Mouse (Mus musculus): Measurements from ENCODE around the gene Nmnat3.

Nmnat3 gene

DNA sequence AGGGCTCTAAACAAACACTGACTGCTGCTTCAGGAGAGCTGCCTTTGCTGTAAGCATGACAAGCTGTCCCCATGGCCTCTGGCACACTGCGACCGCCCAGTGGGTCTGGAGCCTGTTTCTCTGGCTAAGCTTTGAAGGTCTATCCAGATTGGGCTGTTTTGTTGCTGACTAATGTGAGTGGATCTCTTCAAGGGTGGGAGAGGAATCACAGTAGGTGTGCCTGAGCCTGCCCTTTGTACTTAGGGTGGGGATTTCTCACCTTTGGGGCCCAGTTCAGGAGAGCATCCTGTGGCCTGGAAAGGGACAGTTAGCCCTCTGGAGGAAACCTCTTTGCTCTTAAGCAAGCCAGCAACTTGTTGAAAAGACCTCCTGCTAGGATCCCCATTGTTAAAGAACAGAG is 145.8 kb downstream of the Nmnat3 start:
- no peaks in the 10 kb centered on the region for H3K36me3 ChIP-seq (ENCODE audit: insufficient read depth, low read length)
- H3K4me1 ChIP-seq (replicated peaks; ENCODE audit: low read depth, low read length), result peaks cover 52% of the 10 kb centered on the region
- H3K4me3 ChIP-seq (replicated peaks; ENCODE audit: low read length), result no peak overlapping the region
- peaks cover 43% of the 10 kb centered on the region for H3K27me3 ChIP-seq (ENCODE audit: insufficient read depth, low read length)
- H3K9me3 ChIP-seq (ENCODE audit: low read length), result peaks cover 6% of the 10 kb centered on the region
- no peak for TF ChIP-seq POU5F1 (IDR thresholded peaks at IDR 0.05; ENCODE audit: borderline replicate concordance, low read length)
- TF ChIP-seq CTCF (conservative IDR thresholded peaks at IDR 0.05; ENCODE audit: low read length), result no peak
- TF ChIP-seq NANOG (IDR thresholded peaks at IDR 0.05; ENCODE audit: borderline replicate concordance, low read length), result no peak

DNA sequence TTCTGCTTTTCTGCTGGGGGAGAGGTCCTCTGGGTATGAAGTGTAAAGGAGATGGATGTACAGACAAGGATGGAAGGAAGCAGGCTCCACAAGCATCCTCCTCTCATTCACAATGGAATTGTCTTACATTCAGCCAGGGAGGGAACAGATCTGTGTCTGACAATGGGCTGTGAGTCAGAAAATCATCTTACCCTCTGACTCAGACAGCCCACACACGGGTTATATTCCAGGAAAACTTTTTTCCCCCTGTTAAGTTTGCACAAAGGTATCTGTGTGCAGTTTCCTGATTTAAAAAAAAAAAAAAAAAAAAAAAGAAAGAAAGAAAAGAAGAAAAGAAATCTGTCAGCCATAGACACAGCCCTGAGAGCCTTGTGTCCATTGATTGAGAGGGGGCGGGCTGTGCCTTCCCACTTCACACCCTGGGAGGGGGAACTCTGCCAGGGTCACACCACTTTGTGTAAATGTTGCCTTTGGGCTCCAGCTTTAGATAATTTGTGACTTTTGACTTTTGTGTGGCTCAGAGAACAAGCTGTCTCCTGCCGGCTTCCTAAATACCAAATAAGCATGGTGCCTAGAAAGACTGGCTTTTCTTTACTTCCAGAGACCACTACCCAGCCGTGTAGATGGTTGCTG is 146.8 kb downstream of the Nmnat3 start:
- Histone ChIP-seq H3K4me1 (replicated peaks; ENCODE audit: low read depth, low read length) (peaks cover 41% of the 10 kb centered on the region), H3K4me3 (replicated peaks; ENCODE audit: low read length) (no peak overlapping the region), H3K27me3 (ENCODE audit: insufficient read depth, low read length) (peaks cover 37% of the 10 kb centered on the region), H3K9me3 (ENCODE audit: low read length) (peaks cover 6% of the 10 kb centered on the region), H3K36me3 (ENCODE audit: insufficient read depth, low read length) (no peaks in the 10 kb centered on the region)
- TF ChIP-seq POU5F1 (IDR thresholded peaks at IDR 0.05; ENCODE audit: borderline replicate concordance, low read length), result no peak
- TF ChIP-seq CTCF (conservative IDR thresholded peaks at IDR 0.05; ENCODE audit: low read length), result no peak
- TF ChIP-seq NANOG (IDR thresholded peaks at IDR 0.05; ENCODE audit: borderline replicate concordance, low read length), result no peak

GRCm38 (mm10) chr9:98437819-98438218 is 150.6 kb downstream of the Nmnat3 start:
- H3K4me3 ChIP-seq (replicated peaks; ENCODE audit: low read length), result no peak overlapping the region
- no peak for TF ChIP-seq CTCF (conservative IDR thresholded peaks at IDR 0.05; ENCODE audit: low read length)
- no peak for TF ChIP-seq POU5F1 (IDR thresholded peaks at IDR 0.05; ENCODE audit: borderline replicate concordance, low read length)
- no peak for TF ChIP-seq NANOG (IDR thresholded peaks at IDR 0.05; ENCODE audit: borderline replicate concordance, low read length)
- no peaks in the 10 kb centered on the region for H3K36me3 ChIP-seq (ENCODE audit: insufficient read depth, low read length)
- peaks cover 20% of the 10 kb centered on the region for H3K4me1 ChIP-seq (replicated peaks; ENCODE audit: low read depth, low read length)
- H3K9me3 ChIP-seq (ENCODE audit: low read length), result no peaks in the 10 kb centered on the region
- H3K27me3 ChIP-seq (ENCODE audit: insufficient read depth, low read length), result peaks cover 22% of the 10 kb centered on the region

DNA sequence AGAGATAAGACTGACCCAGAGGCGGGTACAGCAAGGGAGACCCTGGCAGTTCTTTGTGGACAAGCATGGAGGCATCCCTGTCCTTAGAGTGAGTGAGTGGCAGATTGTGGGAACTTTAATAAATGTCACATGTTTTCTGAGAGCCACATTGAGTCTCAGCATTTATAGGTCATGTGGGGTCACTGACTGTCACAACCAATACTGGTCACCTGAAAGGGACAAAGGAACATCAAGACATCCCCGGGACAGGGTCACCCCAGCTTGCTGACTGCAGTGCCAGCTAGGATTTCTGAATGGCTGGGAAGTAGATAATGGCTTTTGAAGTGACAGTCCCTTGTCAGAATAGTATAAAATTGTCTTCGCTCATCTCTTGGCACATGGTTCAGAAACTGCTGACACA is 151.9 kb downstream of the Nmnat3 start:
- H3K27me3 ChIP-seq (ENCODE audit: insufficient read depth, low read length), result peaks cover 22% of the 10 kb centered on the region
- peaks cover 7% of the 10 kb centered on the region for H3K4me1 ChIP-seq (replicated peaks; ENCODE audit: low read depth, low read length)
- no peaks in the 10 kb centered on the region for H3K36me3 ChIP-seq (ENCODE audit: insufficient read depth, low read length)
- H3K9me3 ChIP-seq (ENCODE audit: low read length), result no peaks in the 10 kb centered on the region
- no peak overlapping the region for H3K4me3 ChIP-seq (replicated peaks; ENCODE audit: low read length)
- TF ChIP-seq NANOG (IDR thresholded peaks at IDR 0.05; ENCODE audit: borderline replicate concordance, low read length) (no peak), CTCF (conservative IDR thresholded peaks at IDR 0.05; ENCODE audit: low read length) (no peak), POU5F1 (IDR thresholded peaks at IDR 0.05; ENCODE audit: borderline replicate concordance, low read length) (no peak)

GRCm38 (mm10) chr9:98442638-98443037 is 155.4 kb downstream of the Nmnat3 start:
- TF ChIP-seq POU5F1 (IDR thresholded peaks at IDR 0.05; ENCODE audit: borderline replicate concordance, low read length) (no peak), NANOG (IDR thresholded peaks at IDR 0.05; ENCODE audit: borderline replicate concordance, low read length) (no peak), CTCF (conservative IDR thresholded peaks at IDR 0.05; ENCODE audit: low read length) (peak; percentile 56)
- Histone ChIP-seq H3K9me3 (ENCODE audit: low read length) (no peaks in the 10 kb centered on the region), H3K36me3 (ENCODE audit: insufficient read depth, low read length) (no peaks in the 10 kb centered on the region), H3K4me3 (replicated peaks; ENCODE audit: low read length) (no peak overlapping the region), H3K4me1 (replicated peaks; ENCODE audit: low read depth, low read length) (no peaks in the 10 kb centered on the region), H3K27me3 (ENCODE audit: insufficient read depth, low read length) (peaks cover 5% of the 10 kb centered on the region)

- no peak overlapping the region for H3K4me3 ChIP-seq (replicated peaks; ENCODE audit: low read length)
- no peaks in the 10 kb centered on the region for H3K9me3 ChIP-seq (ENCODE audit: low read length)
- H3K27me3 ChIP-seq (ENCODE audit: insufficient read depth, low read length), result peaks cover 5% of the 10 kb centered on the region
- no peaks in the 10 kb centered on the region for H3K36me3 ChIP-seq (ENCODE audit: insufficient read depth, low read length)
- TF ChIP-seq CTCF (conservative IDR thresholded peaks at IDR 0.05; ENCODE audit: low read length) (no peak), NANOG (IDR thresholded peaks at IDR 0.05; ENCODE audit: borderline replicate concordance, low read length) (no peak), POU5F1 (IDR thresholded peaks at IDR 0.05; ENCODE audit: borderline replicate concordance, low read length) (no peak)
- H3K4me1 ChIP-seq (replicated peaks; ENCODE audit: low read depth, low read length), result no peaks in the 10 kb centered on the region
Observed at GRCm38 (mm10) chr9:98445359-98446149, 158.3 kb downstream of the Nmnat3 start.

GRCm38 (mm10) chr9:98450976-98451375 is 163.7 kb downstream of the Nmnat3 start:
- no peaks in the 10 kb centered on the region for H3K27me3 ChIP-seq (ENCODE audit: insufficient read depth, low read length)
- no peak for TF ChIP-seq NANOG (IDR thresholded peaks at IDR 0.05; ENCODE audit: borderline replicate concordance, low read length)
- TF ChIP-seq POU5F1 (IDR thresholded peaks at IDR 0.05; ENCODE audit: borderline replicate concordance, low read length), result no peak
- no peak for TF ChIP-seq CTCF (conservative IDR thresholded peaks at IDR 0.05; ENCODE audit: low read length)
- no peaks in the 10 kb centered on the region for H3K9me3 ChIP-seq (ENCODE audit: low read length)
- H3K4me3 ChIP-seq (replicated peaks; ENCODE audit: low read length), result no peak overlapping the region
- H3K36me3 ChIP-seq (ENCODE audit: insufficient read depth, low read length), result no peaks in the 10 kb centered on the region
- H3K4me1 ChIP-seq (replicated peaks; ENCODE audit: low read depth, low read length), result no peaks in the 10 kb centered on the region

- no peaks in the 10 kb centered on the region for H3K4me1 ChIP-seq (replicated peaks; ENCODE audit: low read depth, low read length)
- no peaks in the 10 kb centered on the region for H3K36me3 ChIP-seq (ENCODE audit: insufficient read depth, low read length)
- no peaks in the 10 kb centered on the region for H3K27me3 ChIP-seq (ENCODE audit: insufficient read depth, low read length)
- TF ChIP-seq NANOG (IDR thresholded peaks at IDR 0.05; ENCODE audit: borderline replicate concordance, low read length) (no peak), CTCF (conservative IDR thresholded peaks at IDR 0.05; ENCODE audit: low read length) (no peak), POU5F1 (IDR thresholded peaks at IDR 0.05; ENCODE audit: borderline replicate concordance, low read length) (no peak)
- no peak overlapping the region for H3K4me3 ChIP-seq (replicated peaks; ENCODE audit: low read length)
- H3K9me3 ChIP-seq (ENCODE audit: low read length), result peaks cover 9% of the 10 kb centered on the region
Observed at GRCm38 (mm10) chr9:98466709-98467108, 179.5 kb downstream of the Nmnat3 start.

All from E14TG2a.4 (cell line).